Mouse (Mus musculus) spleen, adult 12 weeks (tissue): ENCODE measurements around the gene Kcne1.

ENCODE experiments used
- DNase-seq: peaks from one replicate; pipeline ENCODE4 v3.0.0; 2022; ENCODE audit warnings: low spot score

Gene Kcne1

GRCm38 (mm10) chr16:92307947-92308346 is 51.3 kb downstream of the Kcne1 start:
- DNase-seq = no peak

- DNase-seq = no peak
These were observed 53.7 kb downstream of the Kcne1 start for GRCm38 (mm10) chr16:92305519-92305918.

DNA sequence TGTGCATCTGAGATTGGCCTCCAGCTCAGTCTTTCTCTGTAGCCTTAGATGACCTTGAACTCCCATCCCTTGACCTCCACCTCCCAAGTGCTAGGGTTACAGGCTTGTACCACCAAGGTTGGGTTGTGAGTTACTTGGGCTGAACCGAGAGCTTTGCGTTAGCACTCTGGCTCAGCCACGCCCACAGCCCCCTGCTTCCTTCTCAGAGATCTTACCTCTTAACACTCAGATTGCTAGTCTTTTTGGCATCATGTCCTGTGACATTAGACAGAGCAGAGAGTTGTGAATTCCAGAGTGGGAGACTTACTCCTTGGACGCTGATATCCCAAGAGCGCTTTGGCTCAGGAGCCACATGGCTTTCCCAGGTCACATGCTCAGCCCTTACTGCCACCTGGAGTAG is 56.8 kb downstream of the Kcne1 start:
- no peak for DNase-seq

GRCm38 (mm10) chr16:92301989-92302388 is 57.3 kb downstream of the Kcne1 start:
- no peak for DNase-seq

DNA sequence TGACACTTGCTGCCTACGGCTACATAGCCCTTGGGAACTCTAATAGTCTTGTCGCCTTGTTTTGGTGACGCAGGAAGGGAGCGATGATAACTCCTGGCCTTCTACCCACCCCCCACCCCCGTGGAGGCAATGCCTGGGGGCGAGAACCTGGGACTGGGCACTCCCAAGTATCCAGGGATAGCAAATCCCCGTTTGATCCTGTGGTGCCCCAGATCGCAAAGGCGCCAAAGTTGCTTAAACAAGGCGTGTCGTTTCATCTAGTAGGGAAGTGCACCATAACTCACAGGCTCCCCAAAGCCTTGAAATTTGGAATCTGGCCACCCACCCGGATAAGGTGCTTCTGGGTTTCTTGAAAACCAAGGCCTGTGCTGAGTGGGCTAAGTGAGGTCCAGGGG is 57.9 kb downstream of the Kcne1 start:
- peak; percentile 26 for DNase-seq

DNA sequence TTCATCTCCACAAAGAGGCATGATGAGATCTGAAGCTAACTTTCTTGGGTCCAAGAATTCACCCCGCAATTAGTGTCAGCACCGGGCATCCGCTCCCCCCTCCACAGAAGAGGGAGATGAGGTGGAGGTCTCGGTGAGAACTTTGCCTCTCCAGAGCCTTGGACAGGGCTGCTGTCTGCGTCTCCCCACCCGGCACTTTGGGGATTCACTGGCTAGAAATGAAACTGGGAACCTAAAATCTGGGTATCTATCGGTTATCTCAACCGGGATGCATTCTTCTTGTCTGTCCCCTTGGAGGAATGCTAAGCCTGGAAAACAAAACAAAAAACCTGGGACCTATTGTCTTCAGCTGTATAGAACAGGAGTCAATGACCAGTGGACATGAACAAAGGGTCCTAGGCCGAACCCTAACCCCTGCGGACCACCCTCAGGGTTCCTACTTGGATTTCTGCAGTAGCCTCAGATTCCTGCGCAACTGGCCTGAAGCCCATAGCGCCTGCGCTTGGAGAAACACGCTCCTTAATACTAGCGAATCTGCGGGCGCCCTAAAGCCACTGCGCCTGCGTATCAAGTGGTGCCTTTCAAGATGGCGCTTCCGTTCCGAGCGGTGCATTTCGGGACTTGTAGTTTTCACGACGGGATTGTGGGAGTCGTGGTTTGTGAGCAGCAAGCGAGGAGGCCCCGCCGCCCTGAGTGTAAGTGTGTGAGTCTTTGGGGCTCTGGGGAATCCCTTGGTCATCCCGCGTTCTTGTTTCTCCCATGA is 58.4 kb downstream of the Kcne1 start, which contains the start of gene Smim11:
Smim11 (plus strand) TSS at position 638 of the 763 bp plus-strand sequence.
- peak; percentile 87 for DNase-seq
